Mouse (Mus musculus) megakaryocyte progenitor cell, adult 5-6 weeks (primary cell): Measurements from ENCODE around the gene Wnt3. TPM values are rescaled to one million over a fixed set of nuclear protein-coding genes. Genes with fewer than 3 reads are reported as not detected.

Experiments
- ATAC-seq: replicated peaks from 2 replicates; pipeline ENCODE4 v1.8.0; 2016; ENCODE audit warnings: mild to moderate bottlenecking, moderate TSS enrichment, inconsistent platforms; ENCODE audit not compliant: poor library complexity
- total RNA-seq, 2 experiments: library from RNA; stranded (forward) in 1 of 2; stranded (reverse) in 1 of 2; fragments of 157-497, 149-512 nt in 1 of 2; fragments of 200-1000 nt in 1 of 2; gene quantifications; 2 replicates each; pipeline versions ENCODE4 v1.2.3 to v1.2.4; 2015 to 2017

Wnt3 gene
- total RNA-seq, 2 experiments from 2014 or later = not detected

GRCm38 (mm10) chr11:103831766-103832165, 57.8 kb downstream of the Wnt3 start:
- no peak for ATAC-seq

GRCm38 (mm10) chr11:103832331-103832730, 58.4 kb downstream of the Wnt3 start:
- ATAC-seq = no peak

GRCm38 (mm10) chr11:103838955-103839354, 65.0 kb downstream of the Wnt3 start:
- ATAC-seq = no peak

- no peak for ATAC-seq
Observed at GRCm38 (mm10) chr11:103840834-103841233, 66.9 kb downstream of the Wnt3 start.

- ATAC-seq = no peak
Observed at GRCm38 (mm10) chr11:103848287-103848686, 74.3 kb downstream of the Wnt3 start.

DNA sequence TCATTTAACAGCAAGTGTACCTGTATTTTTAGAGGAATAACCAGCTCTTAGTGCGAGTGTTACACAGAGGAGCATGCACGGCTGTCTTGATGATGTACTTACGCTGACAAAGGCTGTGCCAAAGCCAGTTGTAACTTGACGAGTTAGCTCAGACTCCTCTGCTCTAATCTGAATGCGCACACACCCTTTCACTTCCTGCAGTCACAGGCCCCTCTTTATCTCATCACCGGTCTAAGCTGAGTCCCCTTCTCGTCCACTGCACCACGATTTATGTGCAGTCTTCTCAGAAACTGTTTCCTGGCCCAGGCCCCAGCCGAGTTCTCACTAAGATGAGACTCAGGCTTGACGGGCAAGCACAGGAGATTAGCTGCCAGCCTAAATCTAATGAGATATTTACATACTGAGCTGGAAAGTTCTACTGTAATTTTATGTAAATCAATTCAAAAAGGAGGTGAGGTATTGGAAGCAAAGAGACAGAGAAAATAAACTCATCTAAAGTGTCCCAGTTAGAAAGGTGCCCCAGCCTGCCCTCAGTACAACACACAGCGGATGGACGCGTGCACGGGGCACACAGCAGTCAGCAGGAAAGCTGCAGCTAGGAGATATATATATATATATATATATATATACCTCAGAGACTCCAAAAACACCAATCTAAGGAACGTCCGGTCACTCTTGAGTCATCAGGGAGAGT, 78.8 kb downstream of the Wnt3 start:
- peak; percentile 97 for ATAC-seq

- ATAC-seq = no peak
Observed at GRCm38 (mm10) chr11:103853284-103853920, 79.5 kb downstream of the Wnt3 start.

GRCm38 (mm10) chr11:103854294-103854693, 80.3 kb downstream of the Wnt3 start:
- ATAC-seq = no peak

DNA sequence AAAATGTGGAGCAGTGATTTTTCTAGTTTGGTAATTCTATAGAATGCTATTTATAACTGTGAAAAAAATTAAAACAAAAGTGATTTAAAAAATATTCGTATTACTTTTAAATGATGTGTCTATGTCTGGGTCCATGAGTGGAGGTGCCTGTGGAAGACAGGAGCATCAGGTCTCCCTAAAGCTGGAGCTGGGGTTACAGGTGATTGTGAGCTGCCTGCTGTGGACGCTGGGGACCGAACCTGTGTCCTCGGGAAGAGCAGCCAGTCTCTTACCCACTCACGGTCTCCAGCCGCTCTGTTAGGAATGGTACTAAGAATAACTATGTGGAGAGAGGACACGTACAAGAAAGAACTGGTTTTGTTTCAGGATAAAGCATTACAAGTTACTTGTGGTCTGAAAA, 82.7 kb downstream of the Wnt3 start:
- no peak for ATAC-seq

- ATAC-seq = no peak
Observed at GRCm38 (mm10) chr11:103858760-103859159, 84.8 kb downstream of the Wnt3 start.

DNA sequence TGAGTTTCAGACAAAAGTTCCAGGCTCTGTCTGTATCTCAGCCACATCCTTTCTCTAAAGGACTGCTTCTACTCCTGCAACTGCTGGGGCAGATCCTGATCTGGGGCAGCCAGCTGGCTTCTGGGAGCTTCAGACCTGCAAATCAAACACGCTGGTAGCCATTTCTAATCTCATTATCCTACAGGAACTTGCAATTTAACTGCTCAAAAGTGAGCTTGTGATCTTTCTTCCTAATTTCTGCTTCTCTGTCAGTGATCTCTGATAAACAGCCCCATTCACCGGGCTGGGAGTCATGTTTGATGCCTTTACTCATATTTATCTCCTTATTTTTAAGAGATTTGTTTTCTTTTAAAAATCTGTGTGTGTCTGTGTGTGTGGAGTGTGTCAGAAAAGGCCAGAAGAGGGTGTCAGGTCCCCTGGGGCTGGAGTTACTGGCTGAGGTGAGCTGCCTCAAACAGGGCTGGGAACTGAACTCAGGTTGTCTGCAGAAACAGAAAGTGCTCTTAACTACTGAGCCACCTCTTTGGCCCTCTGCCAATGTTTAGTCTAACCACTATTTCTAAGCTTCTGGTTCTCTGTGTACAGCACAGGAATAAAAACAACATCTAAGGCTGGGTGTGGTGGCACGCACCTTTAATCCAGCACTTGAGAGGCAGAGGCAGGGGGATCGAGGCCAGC, 86.1 kb downstream of the Wnt3 start:
- no peak for ATAC-seq

- ATAC-seq = no peak
Observed at GRCm38 (mm10) chr11:103862951-103863350, 89.0 kb downstream of the Wnt3 start.

GRCm38 (mm10) chr11:103864486-103864885, 90.5 kb downstream of the Wnt3 start:
- no peak for ATAC-seq

GRCm38 (mm10) chr11:103865346-103865745, 91.4 kb downstream of the Wnt3 start:
- ATAC-seq = no peak

Other genes with a start within 250 kb of the Wnt3 start
- gene Gm884, start 153.0 kb upstream of the Wnt3 start, total RNA-seq (2015) = not detected in 2 replicates
- not detected in 2 replicates for gene Gm884, start 153.0 kb upstream of the Wnt3 start, total RNA-seq (2017)
- not detected in 2 replicates for gene Lyzl6, start 135.3 kb upstream of the Wnt3 start, total RNA-seq (2015)
- not detected in 2 replicates for gene Lyzl6, start 135.3 kb upstream of the Wnt3 start, total RNA-seq (2017)
- gene Rprml, start 124.6 kb upstream of the Wnt3 start, total RNA-seq (2015) = not detected in 2 replicates
- gene Rprml, start 124.6 kb upstream of the Wnt3 start, total RNA-seq (2017) = not detected in 2 replicates
- 42.3 and 48.3 TPM in 2 replicates for gene Gosr2, start 76.3 kb upstream of the Wnt3 start, total RNA-seq (2015)
- gene Gosr2, start 76.3 kb upstream of the Wnt3 start, total RNA-seq (2017) = 42.2 and 44.1 TPM in 2 replicates
- not detected in 2 replicates for gene Wnt9b, start 24.3 kb upstream of the Wnt3 start, total RNA-seq (2015)
- not detected in 2 replicates for gene Wnt9b, start 24.3 kb upstream of the Wnt3 start, total RNA-seq (2017)
- gene Nsf, start 179.9 kb downstream of the Wnt3 start, total RNA-seq (2015) = 20.3 and 28.4 TPM in 2 replicates
- 32.5 and 35.8 TPM in 2 replicates for gene Nsf, start 179.9 kb downstream of the Wnt3 start, total RNA-seq (2017)
- gene Arf2, start 192.6 kb downstream of the Wnt3 start, total RNA-seq (2015) = 16.3 and 22.2 TPM in 2 replicates
- gene Arf2, start 192.6 kb downstream of the Wnt3 start, total RNA-seq (2017) = 25.8 and 28.1 TPM in 2 replicates